Mouse (Mus musculus) G1E (cell line): ENCODE results near the gene Odf4. TPM values are rescaled to one million over a fixed set of nuclear protein-coding genes. Genes with fewer than 3 reads are reported as not detected.
"Not testable (repeated sequence)": the region's sequence is repeated elsewhere in the genome, so short reads cannot be mapped to it uniquely, and the experiment has no call there.

Experiments used
- ATAC-seq: 2 replicates; pipeline ENCODE4 v1.8.0; 2016; ENCODE audit warnings: mild to moderate bottlenecking; ENCODE audit not compliant: insufficient number of reproducible peaks, poor library complexity, low FRiP score, severe bottlenecking; ENCODE audit errors: extremely low read depth
- DNase-seq: peaks from one replicate; pipeline ENCODE4 v3.0.0; 2012; ENCODE audit warnings: low spot score
- H3K27me3 ChIP-seq: 2 replicates; pipeline ENCODE4 v1.6.1; 2012; ENCODE audit warnings: mild to moderate bottlenecking, low read length, inconsistent platforms; ENCODE audit not compliant: insufficient read depth
- H3K36me3 ChIP-seq: replicated peaks from 2 replicates; pipeline ENCODE3; 2012; ENCODE audit warnings: mild to moderate bottlenecking, inconsistent platforms
- H3K4me1 ChIP-seq: 2 replicates; pipeline ENCODE4 v1.6.1; 2012; ENCODE audit warnings: low read depth, low read length, inconsistent platforms, mixed read lengths; ENCODE audit not compliant: insufficient read depth
- H3K4me3 ChIP-seq: 2 replicates; pipeline ENCODE4 v1.5.1; 2012; ENCODE audit warnings: low read depth, mild to moderate bottlenecking, inconsistent platforms, low read length, moderate library complexity, mixed read lengths
- H3K9me3 ChIP-seq: replicated peaks from 2 replicates; pipeline ENCODE4 v1.6.1; 2012; ENCODE audit warnings: inconsistent platforms
- CTCF ChIP-seq: IDR thresholded peaks from 2 replicates; pipeline ENCODE4 v1.5.1; 2012; ENCODE audit warnings: low read depth, low read length, inconsistent platforms, mixed read lengths
- GATA1 ChIP-seq: IDR thresholded peaks from 2 replicates; pipeline ENCODE4 v1.6.1; 2012; ENCODE audit warnings: borderline replicate concordance, low read length, inconsistent platforms, mixed read lengths
- GATA2 ChIP-seq: IDR thresholded peaks from 2 replicates; pipeline ENCODE4 v1.6.1; 2012; ENCODE audit warnings: low read depth, low read length, inconsistent platforms, borderline replicate concordance
- POLR2AphosphoS5 ChIP-seq: IDR thresholded peaks from 2 replicates; pipeline ENCODE4 v1.6.1; 2012; ENCODE audit warnings: low read depth, low read length, inconsistent platforms; ENCODE audit not compliant: insufficient replicate concordance
- TAL1 ChIP-seq: conservative IDR thresholded peaks from 2 replicates; pipeline ENCODE4 v1.6.1; 2012; ENCODE audit warnings: low read depth, low read length, inconsistent platforms, mixed read lengths
- polyA plus RNA-seq: library from polyadenylated mRNA; stranded (reverse); fragments of >175 nt; gene quantifications from 2 replicates; pipeline ENCODE4 v1.2.3, GENCODE M21; 2012
- total RNA-seq, 2 experiments: library from RNA; stranded (forward) in 1 of 2; stranded (reverse) in 1 of 2; fragments of 200-1000 nt in 1 of 2; fragments of >200 nt in 1 of 2; fragmentation: Nextera tagmentation in 1 of 2; gene quantifications; 2 replicates each; pipeline ENCODE4 v1.2.3; 2014 to 2017

Odf4 gene
- total RNA-seq (2014; fragmentation: Nextera tagmentation) (not detected in 2 replicates), total RNA-seq (2017) (not detected in 2 replicates), polyA plus RNA-seq (not detected in 2 replicates)

GRCm38 (mm10) chr11:68926981-68927380 is at the start of gene Odf4:
TSS of gene Odf4 (minus strand) at chr11:68927081.
- H3K27me3 ChIP-seq, result peaks cover 36% of the 10 kb centered on the region
- H3K9me3 ChIP-seq, result no peaks in the 10 kb centered on the region
- TF ChIP-seq GATA1, result no peak
- no peaks in the 10 kb centered on the region for H3K36me3 ChIP-seq
- DNase-seq (no peak), ATAC-seq (no peak)
- H3K4me3 ChIP-seq, result no peak within 1 kb of the TSS
- H3K4me1 ChIP-seq, result peaks cover 12% of the 10 kb centered on the region

- peaks cover 14% of the 10 kb centered on the region for H3K36me3 ChIP-seq
- H3K9me3 ChIP-seq, result no peaks in the 10 kb centered on the region
- DNase-seq, result no peak
- TF ChIP-seq CTCF, result no peak
- no peak for TF ChIP-seq TAL1
- no peak for TF ChIP-seq GATA2
- no peak for TF ChIP-seq POLR2AphosphoS5
- no peak for TF ChIP-seq GATA1
- peaks cover 35% of the 10 kb centered on the region for H3K4me1 ChIP-seq
- H3K4me3 ChIP-seq, result no peak overlapping the region
- no peak for ATAC-seq
- H3K27me3 ChIP-seq, result peaks cover 4% of the 10 kb centered on the region
These were observed 48.7 kb upstream of the Odf4 start for GRCm38 (mm10) chr11:68975601-68976000.

GRCm38 (mm10) chr11:68975085-68975484 is 48.2 kb upstream of the Odf4 start, which contains the start of gene Rangrf:
TSS of gene Rangrf (minus strand) at chr11:68975185.
- Histone ChIP-seq H3K36me3 (peaks cover 16% of the 10 kb centered on the region), H3K27me3 (peaks cover 4% of the 10 kb centered on the region), H3K4me1 (peaks cover 35% of the 10 kb centered on the region), H3K9me3 (no peaks in the 10 kb centered on the region), H3K4me3 (no peak within 1 kb of the TSS; the same call in 1 of the 2 replicates)
- ATAC-seq (no peak), DNase-seq (no peak)
- TF ChIP-seq TAL1 (no peak), POLR2AphosphoS5 (no peak), CTCF (no peak), GATA1 (no peak), GATA2 (no peak)

DNA sequence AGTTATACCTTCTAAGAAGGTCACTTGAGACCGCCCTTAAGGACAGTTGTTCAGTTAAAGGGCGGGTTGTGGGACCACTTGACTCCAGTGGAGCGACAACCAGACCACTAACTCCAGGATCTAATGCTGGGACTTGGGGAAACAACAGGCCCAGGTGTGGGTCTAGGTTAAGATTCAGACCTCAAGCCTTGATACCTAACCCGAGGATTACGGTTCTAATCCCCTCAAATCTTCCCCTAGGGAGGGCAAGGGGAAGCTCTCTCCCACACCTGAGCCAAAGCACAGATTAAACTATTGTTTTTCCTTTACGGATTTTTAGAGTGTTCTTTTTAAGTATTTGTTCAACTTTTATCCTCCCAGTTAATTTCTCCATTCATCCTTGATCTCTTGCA is 47.2 kb upstream of the Odf4 start:
- H3K4me3 ChIP-seq, result peak overlapping the region; percentile 67; the same call in 1 of the 2 replicates
- ATAC-seq, result no peak
- peaks cover 34% of the 10 kb centered on the region for H3K4me1 ChIP-seq
- TF ChIP-seq GATA2 (no peak), TAL1 (no peak), POLR2AphosphoS5 (no peak), CTCF (no peak), GATA1 (no peak)
- H3K36me3 ChIP-seq, result peaks cover 19% of the 10 kb centered on the region
- no peak for DNase-seq
- H3K27me3 ChIP-seq, result peaks cover 4% of the 10 kb centered on the region
- no peaks in the 10 kb centered on the region for H3K9me3 ChIP-seq

- Histone ChIP-seq H3K4me1 (peaks cover 40% of the 10 kb centered on the region), H3K4me3 (peak overlapping the region; percentile 67), H3K36me3 (peaks cover 19% of the 10 kb centered on the region)
- H3K27me3 ChIP-seq, H3K9me3 ChIP-seq: not testable (repeated sequence)
- ATAC-seq (peak; percentile 68), DNase-seq (peak; percentile 79)
These were observed 46.6 kb upstream of the Odf4 start for GRCm38 (mm10) chr11:68973250-68974058.

GRCm38 (mm10) chr11:68970232-68970631 is 43.4 kb upstream of the Odf4 start:
- peaks cover 19% of the 10 kb centered on the region for H3K36me3 ChIP-seq
- H3K9me3 ChIP-seq, result no peaks in the 10 kb centered on the region
- H3K27me3 ChIP-seq, result no peaks in the 10 kb centered on the region
- ATAC-seq (no peak), DNase-seq (no peak)
- H3K4me3 ChIP-seq, result no peak overlapping the region
- peaks cover 63% of the 10 kb centered on the region for H3K4me1 ChIP-seq
- no peak for TF ChIP-seq POLR2AphosphoS5
- TF ChIP-seq GATA2, result no peak
- no peak for TF ChIP-seq TAL1
- no peak for TF ChIP-seq CTCF
- TF ChIP-seq GATA1, result no peak
